Mouse (Mus musculus) cerebellum, adult (tissue): ENCODE results near the gene Polg.

Experiments
- ATAC-seq: cut with Nextera tagmentation; 2 replicates; pipeline ENCODE4 v1.9.2; 2017; ENCODE audit warnings: mild to moderate bottlenecking, moderate library complexity, mixed read lengths; ENCODE audit not compliant: insufficient number of reproducible peaks, low FRiP score, low TSS enrichment

Polg gene

GRCm38 (mm10) chr7:79503103-79503455, 36.9 kb upstream of the Polg start:
- no peak for ATAC-seq

GRCm38 (mm10) chr7:79502152-79503102, 36.3 kb upstream of the Polg start:
- no peak for ATAC-seq

GRCm38 (mm10) chr7:79501581-79502031, 35.4 kb upstream of the Polg start:
- ATAC-seq = no peak

DNA sequence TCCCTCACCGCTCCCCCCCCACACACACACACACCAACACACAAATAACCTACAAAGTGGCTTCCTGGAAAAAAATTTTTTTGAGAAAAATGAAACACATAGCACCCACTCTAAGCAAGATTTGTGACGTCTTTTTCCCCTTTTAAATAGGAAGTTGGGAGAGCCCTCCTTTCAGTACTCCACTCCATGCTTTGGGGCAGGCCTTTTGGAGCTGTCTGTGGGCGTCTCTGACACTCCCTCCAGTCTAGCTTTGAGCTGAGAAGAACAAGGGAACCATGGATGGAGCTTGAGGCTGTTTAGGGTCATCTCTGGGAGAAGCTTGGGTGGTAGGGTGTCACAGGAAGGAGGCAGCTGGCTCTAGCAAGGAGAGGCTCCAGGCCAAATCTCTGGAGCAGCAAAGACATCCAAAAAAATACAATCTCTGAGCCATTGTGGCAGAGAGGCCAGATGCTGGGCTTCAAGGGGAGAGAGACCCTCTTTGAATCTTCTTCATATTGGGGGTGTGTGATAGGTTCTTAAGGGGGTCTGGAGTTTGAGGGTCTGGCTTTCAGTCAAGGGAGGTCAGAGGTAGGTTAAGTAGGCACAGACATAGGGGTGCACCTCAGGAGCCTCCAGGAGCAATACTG, 34.6 kb upstream of the Polg start:
- ATAC-seq = no peak

DNA sequence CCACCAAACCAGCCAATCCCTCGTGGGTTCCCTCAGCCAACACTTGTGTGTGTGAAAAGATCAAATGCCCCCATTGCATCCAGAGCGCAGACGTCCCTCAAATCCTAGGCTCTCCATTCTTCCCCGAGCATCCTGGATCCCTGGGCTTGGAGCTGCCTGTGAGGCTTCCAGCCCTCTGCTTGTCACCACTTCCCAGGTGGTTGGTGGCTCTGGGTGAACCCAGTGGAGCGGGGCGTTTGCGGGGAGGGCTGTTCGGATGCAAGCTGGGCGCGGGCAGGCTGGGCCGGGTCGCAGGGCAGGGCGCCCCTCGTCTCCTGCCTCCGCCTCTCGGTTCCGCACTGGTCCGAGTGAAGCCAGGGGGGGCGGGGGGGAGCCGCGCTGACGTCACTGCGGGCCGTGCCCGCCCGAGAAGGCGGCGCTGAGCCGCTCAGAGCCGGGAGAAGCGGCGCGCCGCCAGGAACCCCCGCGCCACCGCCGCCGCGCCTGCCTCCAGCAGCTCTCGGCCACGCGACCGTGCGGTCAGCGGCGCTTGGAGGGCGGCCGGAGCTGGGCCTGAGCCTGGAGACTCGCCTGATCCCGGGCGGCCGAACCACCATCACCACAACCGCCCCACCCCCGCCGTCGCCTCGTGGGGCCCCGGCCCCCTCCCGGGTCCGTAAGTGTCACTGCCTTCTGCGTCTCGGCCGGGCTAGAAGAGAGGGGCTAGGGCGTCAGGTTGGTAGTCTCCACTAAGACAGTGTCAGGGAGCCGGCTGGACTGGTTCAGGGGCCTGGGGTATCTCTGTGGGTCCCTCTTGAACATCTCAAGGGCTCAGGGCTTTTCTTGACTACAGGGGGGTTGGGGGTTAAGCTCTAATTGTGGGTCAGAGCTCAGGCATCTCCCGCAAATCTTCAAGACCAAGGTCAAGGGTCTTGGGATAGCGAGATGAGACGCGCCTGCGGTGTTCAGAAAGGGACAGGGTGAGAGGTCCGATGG, 33.7 kb upstream of the Polg start:
- ATAC-seq = peak; percentile 39

DNA sequence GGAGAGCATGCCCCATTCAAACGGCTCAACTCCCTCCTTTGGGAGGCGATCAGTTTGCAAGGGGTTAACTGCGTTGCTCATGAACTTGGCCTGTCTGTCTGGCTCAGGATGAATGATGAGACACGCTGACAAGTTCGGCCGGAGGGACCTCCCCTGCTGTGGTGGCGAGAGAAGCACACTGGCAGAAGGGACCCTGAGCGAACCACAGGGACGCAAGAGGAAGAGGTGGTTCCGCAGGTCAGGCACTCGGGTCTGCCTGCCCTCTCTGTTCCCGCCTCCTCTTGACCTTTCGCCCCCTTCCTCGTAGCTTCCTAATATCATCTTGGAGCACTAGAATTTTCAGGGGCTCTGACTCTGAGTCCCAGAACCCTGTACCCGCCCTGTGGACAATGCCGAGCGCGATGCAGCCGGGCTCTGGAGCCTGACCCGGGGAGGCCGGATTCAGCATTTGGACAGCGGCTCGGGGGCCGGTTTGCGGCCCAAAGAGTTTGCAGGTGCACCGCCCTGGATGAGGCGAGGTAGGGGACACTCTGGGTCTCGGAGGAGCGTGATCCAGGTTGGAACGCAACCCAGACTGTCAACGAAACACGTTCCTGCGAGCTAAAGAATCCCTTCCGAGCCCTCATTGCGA, 32.9 kb upstream of the Polg start:
- 0 out of 2 replicates have a peak, but pooled peaks have one; percentile 2 for ATAC-seq

GRCm38 (mm10) chr7:79498356-79498755, 32.2 kb upstream of the Polg start:
- no peak for ATAC-seq

GRCm38 (mm10) chr7:79497701-79498115, 31.5 kb upstream of the Polg start:
- ATAC-seq = no peak

DNA sequence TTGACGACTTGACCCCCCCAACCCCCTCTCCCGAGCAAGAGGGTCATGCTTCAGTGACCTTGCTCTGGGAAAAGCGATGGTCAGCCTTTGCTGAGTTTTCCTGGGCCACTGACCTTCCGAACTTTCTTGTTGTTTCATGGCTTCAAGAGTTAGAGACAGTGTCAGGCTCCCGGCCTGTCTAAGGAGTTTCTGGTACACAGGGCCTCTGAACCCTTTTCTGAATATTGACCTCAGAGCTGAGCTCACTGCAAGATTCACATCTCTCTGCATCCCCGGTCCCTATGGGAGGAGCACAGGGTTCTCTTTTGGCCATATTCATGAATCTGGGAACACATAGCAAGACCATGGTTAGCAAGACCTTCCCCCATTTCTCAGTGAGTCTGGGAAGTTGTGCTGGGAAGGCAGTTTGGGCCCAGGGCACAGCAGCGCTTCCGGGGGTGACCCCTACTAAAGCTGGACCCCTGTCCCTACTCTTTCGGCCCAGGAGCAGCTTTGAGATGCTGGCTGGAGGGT, 30.7 kb upstream of the Polg start:
- no peak for ATAC-seq

DNA sequence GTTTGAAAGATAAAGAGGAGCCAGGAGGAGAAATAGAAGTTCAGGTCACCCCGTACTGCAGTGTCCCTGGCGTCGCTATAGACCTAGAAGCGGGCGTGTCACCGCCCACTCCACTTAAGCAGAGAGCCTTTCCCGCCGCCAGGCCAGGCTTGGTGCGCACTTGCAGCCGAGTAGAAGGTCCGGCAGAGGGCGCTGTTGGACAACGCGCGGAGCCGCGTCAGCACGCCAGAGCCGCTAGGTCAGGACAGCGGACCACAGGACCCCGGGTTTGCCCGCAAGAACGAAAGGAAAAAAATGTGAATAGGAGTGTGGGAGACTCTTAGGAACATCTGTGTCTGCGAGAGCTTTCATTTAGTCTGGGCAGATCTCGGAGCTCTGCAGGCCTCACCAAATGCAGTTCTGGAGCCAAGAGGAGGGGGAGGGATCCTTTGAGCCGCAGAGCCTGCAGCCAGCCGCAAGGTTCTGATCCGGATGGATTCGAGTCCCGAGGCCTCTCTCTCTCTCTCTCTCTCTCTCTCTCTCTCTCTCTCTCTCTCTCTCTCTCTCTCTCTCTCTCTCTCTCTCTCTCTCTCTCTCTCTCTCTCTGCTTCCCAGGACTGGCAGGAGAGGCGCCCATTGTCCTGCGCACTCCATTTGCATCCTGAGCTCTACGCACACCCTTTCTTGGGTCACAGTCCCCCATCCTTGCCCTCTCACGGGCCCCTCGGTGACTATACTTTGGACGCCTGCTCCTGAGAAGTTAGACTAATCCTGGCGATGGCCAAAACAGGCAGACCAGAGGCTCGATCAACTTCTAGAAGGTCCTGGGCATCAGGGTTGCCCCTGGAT, 30.0 kb upstream of the Polg start:
- ATAC-seq = peak; percentile 56; the same call in 1 of the 2 replicates

GRCm38 (mm10) chr7:79493915-79494314, 27.8 kb upstream of the Polg start:
- peak; percentile 49; the same call in 1 of the 2 replicates for ATAC-seq

DNA sequence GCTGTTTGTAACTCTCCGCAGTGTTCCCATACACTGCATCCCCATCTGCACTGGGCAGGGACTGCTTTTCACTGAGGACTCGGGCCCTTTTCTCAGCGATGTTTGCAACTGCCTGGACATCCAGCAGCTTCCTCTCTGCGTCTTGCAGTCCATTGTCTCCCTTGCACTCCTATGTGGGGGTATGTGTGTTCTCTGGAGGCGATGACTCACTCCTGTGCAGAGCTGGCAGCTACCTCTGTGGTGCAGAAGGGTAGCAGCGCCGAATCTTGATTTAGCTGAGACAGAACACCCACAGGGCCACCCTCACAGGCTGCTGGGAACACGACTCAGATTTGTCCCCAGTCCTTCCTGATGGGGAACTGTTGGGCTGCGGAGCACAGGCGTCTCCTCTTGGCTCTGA, 20.4 kb upstream of the Polg start:
- no peak for ATAC-seq

DNA sequence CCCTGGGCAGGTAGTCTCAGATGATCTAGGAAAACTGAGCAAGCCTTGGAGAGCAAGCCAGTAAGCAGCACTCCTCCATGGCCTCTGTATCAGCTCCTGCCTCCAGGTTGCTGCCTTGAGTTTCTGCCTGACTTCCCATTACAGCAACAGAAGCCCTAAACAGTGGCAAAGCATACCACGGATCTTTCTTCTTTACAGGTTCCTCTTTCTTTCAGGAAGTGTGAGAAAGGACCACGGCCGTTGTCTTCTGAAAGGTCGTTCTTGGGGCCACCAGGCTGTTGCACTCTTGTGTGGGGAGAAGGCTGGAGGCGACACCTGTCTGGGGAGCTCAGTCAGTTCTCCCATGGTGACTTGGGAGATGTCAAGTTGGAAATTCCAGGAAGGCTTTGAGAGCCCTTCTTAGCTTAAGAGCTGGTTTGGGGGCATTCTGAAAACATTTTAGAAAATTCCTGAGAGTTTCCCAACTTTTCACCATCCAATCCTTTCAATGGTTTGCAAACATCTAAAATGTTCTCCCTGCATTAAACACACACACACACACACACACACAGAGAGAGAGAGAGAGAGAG, 8.8 kb upstream of the Polg start:
- ATAC-seq = no peak

- no peak for ATAC-seq
These were observed 7.5 kb upstream of the Polg start for GRCm38 (mm10) chr7:79473496-79474194.

- no peak for ATAC-seq
These were observed 6.6 kb upstream of the Polg start for GRCm38 (mm10) chr7:79472792-79473191.

- ATAC-seq = no peak
These were observed 5.3 kb upstream of the Polg start for GRCm38 (mm10) chr7:79471436-79471835.

DNA sequence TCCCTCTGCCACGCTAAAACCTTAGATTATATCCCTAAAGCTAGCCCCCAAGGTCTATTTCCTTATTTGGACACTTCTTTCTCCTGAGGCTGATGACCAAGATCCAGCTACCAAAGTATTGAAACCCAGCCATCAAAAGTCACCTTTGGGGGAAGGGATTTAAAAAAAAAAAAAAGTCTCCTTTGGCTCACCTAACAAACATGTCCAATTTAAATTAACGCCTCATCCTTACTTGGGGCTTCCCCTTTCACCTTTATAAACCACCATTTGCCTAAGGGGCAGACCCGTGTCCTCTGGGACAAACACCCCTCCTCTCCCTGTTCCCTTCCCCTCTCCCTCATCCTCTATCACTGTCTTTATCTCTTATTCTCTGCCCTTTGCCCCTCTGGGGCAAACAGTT, 4.6 kb upstream of the Polg start:
- no peak for ATAC-seq

DNA sequence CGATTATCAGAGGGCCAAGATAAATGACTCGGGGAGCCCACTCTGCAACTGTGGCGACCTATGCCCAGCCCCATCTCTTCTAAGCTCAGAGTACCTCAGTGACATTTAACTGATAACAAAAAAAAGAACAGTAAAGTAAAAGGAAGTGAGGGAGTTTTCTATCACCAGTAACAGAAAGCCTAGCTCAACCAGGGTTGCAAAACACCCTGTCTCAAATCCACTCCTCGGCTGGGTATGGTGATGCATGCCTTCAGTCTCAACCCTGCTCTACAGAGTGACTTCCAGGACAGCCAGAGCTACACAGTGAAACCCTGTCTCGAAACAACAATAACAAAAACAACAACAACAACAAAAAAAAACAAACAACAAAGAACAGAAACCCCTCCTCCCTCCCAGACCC, 3.6 kb upstream of the Polg start:
- ATAC-seq = no peak
